Mouse (Mus musculus): ENCODE measurements around the gene Thrb.

Thrb gene

DNA sequence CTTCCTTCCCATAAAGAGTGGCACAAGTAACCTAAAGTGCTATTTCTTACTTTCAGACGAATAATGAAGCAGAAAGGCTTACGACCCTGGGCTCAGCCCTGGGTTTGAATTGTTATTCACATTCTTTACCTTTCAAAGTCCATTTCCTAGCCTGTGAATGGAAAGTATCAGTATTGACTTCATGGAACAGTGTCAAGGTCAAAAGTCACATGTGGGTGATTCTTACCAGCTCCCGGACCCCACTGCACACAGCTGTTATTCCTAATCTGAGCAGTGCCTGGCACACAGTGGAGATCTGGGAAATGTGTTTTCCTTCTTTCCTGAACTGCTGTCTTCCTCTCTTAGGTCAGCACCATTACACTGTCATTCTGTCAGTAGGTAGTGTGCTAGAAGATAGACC is 125.3 kb downstream of the Thrb start:
- no peak for DNase-seq

GRCm38 (mm10) chr14:17786249-17786648 is 126.2 kb downstream of the Thrb start:
- DNase-seq = no peak

- no peak for DNase-seq
These were observed 144.0 kb downstream of the Thrb start for GRCm38 (mm10) chr14:17803934-17804602.

GRCm38 (mm10) chr14:17811051-17811450 is 151.0 kb downstream of the Thrb start:
- DNase-seq = peak; percentile 75 to 82

DNA sequence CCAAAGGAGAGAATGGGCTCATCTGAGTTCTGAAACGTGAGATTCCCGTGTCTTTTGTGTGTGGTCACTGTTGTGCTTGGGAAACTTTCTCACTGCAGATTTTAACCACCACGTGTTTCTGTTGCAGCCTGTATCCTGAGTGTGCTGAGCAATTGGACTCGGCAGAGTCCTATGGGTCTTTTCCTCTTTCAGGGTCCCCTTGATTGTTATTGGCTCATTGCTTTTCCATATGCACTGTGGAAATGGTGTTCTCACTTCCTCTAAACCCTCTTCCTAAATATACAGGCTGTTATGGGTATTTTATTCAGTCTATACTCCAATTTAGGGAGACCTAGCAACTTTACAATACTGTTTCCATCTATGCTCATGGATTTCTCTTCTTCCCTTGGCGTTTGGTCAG is 152.4 kb downstream of the Thrb start:
- no peak for DNase-seq

DNA sequence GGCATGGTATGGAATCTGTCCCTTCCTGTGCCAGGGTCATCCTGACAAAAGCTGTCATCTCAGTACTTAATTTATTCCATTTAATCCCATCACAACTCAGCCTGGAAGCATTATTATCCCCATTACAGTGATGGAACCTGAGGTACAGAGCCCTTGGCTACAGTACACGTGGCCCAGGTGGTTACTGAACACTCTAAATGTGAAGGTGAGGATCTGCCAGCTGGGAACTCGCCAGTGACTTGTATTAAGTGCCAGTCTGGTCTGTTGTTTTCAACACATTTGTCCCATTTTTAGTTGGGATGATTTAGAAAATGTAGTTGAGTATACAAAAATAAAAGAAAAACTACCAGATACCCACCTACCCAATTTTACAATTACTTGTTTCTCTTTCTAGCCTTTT is 155.0 kb downstream of the Thrb start:
- peak; percentile 81 to 91 for DNase-seq

DNA sequence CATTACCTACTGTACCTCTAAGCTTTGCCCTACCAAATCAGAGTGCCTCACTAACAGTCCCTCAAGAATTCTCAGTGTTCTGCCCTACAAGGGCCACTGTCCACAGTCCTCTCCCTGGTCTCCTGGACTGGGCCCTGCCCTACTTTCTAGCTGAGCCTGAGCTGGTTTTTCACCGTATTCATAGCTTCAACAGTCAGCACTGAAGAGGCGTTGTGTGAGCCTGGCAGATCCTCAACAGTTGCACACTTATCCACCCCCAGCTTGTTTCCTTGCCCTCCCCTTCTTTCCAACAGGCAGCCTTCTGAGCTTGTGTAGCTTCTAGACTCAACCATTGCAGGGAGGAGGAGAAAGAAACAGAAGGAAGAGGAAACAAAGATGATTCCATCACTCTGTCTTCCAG is 158.0 kb downstream of the Thrb start:
- DNase-seq = no peak

DNA sequence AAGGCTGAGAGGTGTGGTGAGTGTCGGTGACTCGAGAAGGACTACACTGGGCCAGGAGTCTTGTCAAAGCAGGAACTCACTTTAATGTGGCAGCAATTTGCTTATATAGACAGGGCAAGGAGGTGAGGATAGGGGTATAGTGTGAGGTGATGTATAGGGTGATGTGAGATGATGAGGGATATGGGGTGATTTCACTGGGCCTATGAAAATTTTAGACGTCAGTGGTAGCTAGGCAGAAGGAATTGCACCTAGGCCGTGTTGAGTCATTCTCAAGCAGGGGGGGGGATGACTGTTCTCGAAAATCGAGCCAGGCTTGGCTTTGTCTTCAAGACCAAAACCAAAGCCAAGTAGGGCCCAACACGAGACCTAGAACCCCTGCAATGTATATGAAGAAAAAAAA is 162.7 kb downstream of the Thrb start:
- DNase-seq = no peak

DNA sequence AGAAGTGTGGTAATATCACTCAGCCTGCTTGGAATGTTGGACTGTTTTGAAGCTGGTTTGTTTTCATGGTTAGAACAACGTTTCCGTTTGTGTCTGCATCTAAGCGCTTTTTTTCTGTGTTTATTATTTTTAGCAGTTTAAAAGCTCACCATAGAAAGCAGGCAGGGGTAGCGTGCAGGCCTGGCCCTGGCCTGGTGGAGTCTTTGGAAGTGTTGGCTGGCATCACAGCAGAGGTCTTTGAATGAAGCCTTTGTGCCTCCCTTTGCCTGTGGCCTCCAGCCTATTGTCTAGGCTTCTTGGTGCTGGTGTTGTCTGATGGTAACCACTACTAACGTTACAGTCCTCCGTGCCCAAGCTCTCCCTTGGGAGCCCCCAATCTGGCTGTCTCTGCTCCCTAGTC is 167.3 kb downstream of the Thrb start:
- no peak for DNase-seq

DNA sequence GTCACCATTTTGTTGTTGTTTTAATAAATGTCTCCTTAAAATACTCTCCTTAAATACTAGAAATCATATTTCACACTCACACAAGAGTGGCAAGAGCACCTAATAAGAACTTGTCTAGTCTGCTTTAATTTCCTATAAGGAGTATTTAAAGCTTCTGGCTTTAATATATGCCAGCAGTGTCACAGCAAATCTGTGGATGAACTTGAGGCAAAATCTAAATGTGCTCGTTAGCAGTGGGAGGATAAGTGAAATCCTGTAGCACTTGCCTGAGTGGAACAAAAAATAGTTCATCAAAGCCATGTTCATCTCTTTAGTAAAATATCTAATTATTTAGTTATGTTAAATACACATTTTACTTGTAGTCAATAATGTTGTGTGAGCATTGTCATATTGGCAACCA is 175.7 kb downstream of the Thrb start:
- no peak for DNase-seq

GRCm38 (mm10) chr14:17836766-17837165 is 176.7 kb downstream of the Thrb start:
- no peak for DNase-seq

- no peak for DNase-seq
These were observed 185.1 kb downstream of the Thrb start for GRCm38 (mm10) chr14:17845003-17845697.

- DNase-seq = no peak
These were observed 185.8 kb downstream of the Thrb start for GRCm38 (mm10) chr14:17845871-17846270.

GRCm38 (mm10) chr14:17846700-17847099 is 186.6 kb downstream of the Thrb start:
- DNase-seq = no peak

GRCm38 (mm10) chr14:17847211-17847610 is 187.2 kb downstream of the Thrb start:
- DNase-seq = no peak

DNA sequence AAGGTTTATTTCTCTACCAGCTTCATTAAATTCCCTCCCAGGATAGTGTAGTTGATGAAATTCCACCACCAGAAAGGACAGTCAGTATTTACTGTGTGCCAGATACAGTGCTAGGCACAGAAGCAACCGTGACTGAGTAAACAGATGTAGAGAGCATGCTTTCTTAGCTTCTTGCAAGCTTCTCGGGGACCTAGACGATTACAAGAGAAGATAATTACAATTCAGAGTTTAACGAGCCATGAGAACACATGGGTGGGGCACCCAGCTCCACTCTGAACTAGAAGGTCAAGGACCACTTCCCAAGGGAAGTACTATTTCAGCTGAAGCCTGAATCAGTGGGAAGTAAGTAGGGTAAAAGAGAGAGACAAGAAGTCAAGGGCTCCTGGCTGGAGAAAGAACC is 190.3 kb downstream of the Thrb start:
- no peak for DNase-seq

GRCm38 (mm10) chr14:17852236-17852635 is 192.2 kb downstream of the Thrb start:
- DNase-seq = no peak

DNA sequence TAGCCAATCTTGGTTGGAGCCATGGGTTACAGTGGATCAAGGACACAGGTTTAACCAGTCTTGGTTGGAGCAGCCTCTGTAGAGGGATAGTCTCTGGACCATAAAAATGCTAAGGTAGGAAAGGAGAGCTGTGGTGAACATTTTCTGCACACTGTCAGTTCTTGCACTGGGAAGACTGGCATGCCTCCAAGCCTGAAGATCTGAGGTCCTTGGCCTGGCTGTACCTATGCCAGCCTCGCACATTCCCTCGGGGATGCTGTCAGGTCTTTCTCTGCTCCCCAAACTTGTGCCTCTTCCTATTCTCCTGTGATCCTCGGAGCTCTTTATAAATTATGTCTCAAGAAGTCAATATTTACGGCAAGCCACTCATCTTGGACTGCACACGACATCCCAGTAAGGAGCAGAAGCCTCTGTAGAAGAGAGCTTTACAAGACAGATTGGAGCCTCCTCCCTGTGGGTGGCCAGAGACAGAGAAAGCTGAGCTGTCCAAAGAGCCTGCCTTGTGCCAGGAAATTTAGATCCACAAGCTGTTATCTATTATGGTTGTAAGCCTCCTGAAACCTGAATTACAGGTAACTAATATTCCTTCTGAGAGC is 199.8 kb downstream of the Thrb start:
- DNase-seq = peak; percentile 74 to 85

GRCm38 (mm10) chr14:17862651-17863050 is 202.6 kb downstream of the Thrb start:
- DNase-seq = no peak

DNA sequence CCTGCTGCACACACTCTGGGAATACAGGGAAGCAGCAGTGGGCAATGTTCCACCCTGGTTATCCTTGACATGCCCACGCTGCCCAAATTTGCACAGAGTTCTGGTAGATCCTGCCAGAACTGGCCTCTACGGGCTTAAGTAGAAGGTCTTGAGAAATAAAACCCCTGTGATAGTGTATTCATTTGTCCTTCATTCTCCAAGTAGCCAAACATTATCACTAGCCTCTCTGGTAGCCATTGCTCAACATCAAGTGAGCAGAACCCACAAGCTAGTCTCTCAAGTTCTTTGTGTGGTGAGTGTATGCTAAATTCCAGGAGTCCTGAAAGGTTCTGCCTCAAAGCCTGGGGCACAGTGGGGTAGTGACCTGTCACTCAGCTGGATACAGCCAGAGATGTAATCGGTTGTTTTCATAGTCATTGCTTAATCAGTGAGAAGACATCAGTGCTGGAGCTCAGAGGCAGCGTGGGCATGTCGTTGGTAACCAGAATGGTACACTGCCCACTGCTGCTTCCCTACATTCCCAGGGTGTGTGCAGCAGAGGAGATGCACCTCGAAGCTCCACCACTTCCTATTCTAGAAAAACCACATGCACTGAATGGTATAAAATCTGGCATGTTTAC is 203.8 kb downstream of the Thrb start:
- no peak for DNase-seq

DNA sequence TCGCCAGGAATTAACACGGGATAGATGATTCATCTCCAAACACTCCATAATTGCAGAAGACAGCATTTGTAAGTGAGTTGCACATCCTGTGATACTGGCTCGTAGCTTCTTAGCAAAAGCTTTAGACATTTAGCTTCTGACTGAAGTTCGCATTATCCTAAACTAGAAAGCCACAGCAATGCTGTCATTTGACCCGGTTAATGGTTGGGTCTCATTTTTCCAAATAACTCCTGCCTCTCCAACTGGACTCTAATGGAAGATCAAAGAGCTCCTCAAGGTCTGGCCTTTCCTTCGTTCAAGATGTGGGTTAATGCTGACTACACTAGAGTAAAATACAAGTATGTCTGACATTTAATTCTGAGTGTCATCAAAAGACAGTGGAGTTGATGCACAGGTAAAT is 208.3 kb downstream of the Thrb start:
- no peak for DNase-seq

DNA sequence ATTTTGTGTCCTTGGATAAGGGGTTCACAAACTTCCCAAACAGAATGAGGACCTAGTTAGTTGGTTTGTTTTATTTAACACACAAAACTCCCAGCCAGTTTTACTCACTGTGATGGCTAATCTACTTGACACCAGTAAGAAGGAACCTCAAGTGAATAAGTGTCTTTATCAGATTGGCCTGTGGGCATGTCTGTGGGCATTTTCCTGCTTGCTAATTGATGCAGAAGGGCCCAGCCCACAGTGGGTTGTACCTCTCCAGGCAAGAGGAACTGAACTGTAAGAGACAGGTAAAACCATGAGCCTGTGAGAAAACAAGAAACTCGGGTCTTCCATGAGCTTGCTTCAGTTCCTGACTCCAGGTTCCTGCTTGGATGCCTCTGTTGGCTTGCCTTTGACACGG is 215.9 kb downstream of the Thrb start:
- no peak for DNase-seq

DNA sequence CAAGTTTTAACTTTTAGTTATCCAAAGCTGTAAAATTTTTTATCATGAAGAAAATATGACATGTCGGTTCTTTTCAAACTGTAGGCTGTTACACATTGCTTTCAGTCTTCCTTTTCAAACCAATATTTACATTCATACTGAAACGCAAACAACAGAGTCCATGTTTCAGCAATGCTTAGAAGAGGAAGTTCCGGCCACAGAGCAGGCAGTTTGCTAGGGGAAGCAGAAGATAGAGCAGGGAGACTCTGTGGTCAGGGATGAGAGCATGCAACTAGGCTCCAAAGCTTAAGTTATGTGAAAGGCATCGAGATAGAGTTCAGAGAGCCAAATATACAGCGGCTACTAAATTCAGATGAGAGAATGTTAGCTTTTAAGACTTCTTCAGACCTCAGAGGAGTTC is 219.4 kb downstream of the Thrb start:
- DNase-seq = no peak

DNA sequence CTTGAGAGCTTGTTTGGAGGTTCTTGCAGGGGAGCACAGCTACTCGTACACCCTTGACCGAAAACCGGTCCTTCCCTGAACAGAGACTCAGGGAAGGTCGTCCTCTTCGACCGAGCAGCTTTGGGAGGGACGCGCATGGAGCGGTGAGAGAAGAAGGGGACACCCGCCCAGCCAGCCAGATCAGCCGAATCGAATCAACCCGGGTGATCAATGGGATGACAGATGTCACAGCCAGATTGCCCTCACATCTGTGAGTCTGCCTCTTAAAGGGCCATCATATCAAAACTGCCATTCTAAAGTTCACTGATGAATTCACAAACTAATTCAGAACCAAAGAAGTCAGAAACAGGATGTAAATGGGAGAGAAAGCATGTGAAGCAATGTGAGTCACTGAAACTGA is 224.8 kb downstream of the Thrb start:
- DNase-seq = no peak
